Mouse (Mus musculus) B cell, adult 67 days (primary cell): ENCODE measurements around the gene Cybb. TPM values are rescaled to one million over a fixed set of nuclear protein-coding genes. Genes with fewer than 3 reads are reported as not detected.

Experiments used
- total RNA-seq, 2 experiments: library from RNA; stranded (reverse); gene quantifications; 4 replicates each; pipeline ENCODE4 v1.2.4; 2023

Cybb gene
- total RNA-seq, result 100 to 1,000 TPM; 273 to 416 TPM

DNA sequence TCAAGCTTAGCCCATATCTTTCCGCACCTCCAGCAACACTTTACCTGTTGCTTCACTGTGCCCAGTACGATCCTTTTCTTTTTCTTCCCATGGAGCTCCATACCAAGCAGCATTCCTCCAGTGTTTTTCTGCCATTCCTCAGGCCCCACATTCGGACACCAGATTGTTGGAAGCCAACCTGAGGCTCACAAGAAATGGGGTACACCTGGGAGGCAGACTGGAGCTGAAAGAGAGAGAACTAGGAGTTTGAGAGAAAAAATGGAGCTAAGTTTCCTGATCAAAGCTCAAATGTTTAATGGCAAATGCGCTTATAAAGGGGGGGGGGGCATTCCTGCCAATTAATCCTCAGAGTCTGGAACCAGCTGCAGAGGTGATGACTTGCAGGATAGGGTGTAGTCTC is at the start of gene Cybb:
Gene Cybb, minus strand, starts transcription at position 101 of the 400 bp plus-strand sequence.

Other genes with a start within 250 kb of the Cybb start
- gene Gm14862, start 230.9 kb downstream of the Cybb start, total RNA-seq, result not detected
- 1 to 10 TPM; 5.6 to 5.9 TPM for gene Xk, start 215.0 kb downstream of the Cybb start, total RNA-seq
- gene H2al1m, start 204.0 kb downstream of the Cybb start, total RNA-seq, result 1 to 10 TPM; 1.6 to 3.5 TPM
- not detected for gene H2al1k, start 137.1 kb downstream of the Cybb start, total RNA-seq
- not detected for gene H2al1o, start 84.6 kb upstream of the Cybb start, total RNA-seq
- gene Dynlt3, start 175.2 kb upstream of the Cybb start, total RNA-seq, result 10 to 100 TPM; 37.1 to 42.1 TPM